Mouse (Mus musculus) erythroblast, embryonic 14.5 days (primary cell): Measurements from ENCODE around the gene Csrp3.

ENCODE experiments used
- GATA1 ChIP-seq: IDR thresholded peaks from 2 replicates; pipeline ENCODE4 v1.6.1; 2012; ENCODE audit warnings: low read length, inconsistent platforms, mixed read lengths
- TAL1 ChIP-seq: IDR thresholded peaks from 3 replicates; pipeline ENCODE4 v1.6.1; 2012; ENCODE audit warnings: low read length, inconsistent platforms, mixed read lengths

DNA sequence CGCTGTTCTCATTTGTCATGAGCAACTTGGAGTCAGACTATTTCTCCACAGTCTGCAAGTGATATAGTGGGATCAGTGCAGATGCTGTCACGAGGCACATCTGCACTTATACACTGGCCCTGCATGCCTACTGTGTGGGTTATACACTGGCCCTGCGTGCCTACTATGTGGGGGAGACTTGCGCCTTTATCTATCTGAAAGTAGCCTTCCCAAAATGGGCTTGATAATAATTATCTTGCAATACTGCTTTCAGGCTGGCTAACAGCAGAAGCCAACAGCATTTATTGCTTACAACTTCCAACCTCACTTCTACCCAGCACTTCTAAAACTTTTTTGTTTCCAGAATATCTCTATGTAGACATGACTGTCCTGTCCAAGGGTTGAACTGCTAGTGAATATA lies 14.0 kb upstream of the Csrp3 start:
- TF ChIP-seq GATA1 (no peak), TAL1 (no peak)
